Mouse (Mus musculus) telencephalon, adult 2 months (tissue): Measurements from ENCODE around the gene Vezt.

ENCODE experiments used
- DNase-seq: peaks from one replicate; pipeline ENCODE4 v3.0.0-alpha.2; 2011; ENCODE audit warnings: low read depth, low spot score

Gene Vezt

DNA sequence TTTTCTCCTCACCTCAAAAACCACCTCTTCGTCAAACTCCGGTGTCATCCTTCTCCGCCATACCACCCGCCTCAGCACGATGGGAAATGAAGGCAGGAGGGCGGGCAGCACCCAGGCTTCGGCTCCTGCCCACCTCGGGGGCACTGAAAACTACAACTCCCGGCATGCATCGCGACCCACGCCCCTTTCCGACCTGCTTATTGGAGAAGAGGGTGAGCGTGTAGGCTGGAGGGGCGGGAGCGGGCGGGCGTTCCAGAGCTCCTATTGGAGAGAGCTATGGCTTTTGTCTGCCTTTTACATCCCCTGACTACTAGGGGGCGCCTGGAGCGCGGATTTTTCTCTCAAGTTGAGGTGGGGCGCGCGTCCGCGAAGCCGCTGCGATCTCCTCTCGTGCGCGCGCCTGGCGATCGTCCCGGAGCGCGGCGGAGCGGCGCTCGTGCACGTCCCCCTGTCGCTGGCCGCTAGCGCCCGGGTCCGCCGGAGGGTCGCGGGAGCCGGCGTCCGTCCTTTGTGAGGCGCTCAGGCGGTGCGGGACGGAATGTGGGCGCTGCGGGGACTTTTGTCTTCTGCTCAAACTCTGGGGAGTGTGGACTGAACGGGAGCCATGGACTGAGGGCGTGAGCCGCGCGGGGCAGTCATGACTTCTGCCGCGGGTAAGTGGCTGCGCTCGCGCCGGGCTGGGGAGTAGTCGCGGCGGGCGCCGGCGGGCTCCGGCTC, at the start of gene Vezt, which contains the start of gene Fgd6:
Gene Vezt (minus strand): TSS at position 160 of the 717 bp plus-strand sequence.
Gene Fgd6 (plus strand): TSS at position 344 of the 717 bp plus-strand sequence.
- DNase-seq, result peak; percentile 99

GRCm38 (mm10) chr10:94082040-94082734, 46.6 kb upstream of the Vezt start:
- no peak for DNase-seq

DNA sequence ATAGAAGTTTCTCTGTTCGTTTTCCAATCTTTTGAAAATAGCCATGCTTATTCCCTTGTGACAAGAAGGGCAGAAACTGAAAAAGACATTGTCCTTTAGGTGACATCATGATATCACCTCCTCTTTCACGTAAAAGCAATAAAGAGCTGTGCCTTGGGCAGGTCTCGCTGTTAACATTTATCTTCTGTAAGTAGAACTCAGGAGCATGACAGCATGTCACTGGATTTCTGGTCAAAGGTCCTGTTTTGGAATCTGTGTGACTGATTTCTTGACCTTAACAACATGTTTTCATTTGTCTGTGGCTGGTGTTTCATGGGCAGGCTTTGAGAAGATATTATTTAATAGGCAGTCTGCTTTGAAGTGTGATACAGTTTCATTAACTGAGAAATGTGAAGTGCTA, 45.1 kb upstream of the Vezt start:
- DNase-seq, result no peak

GRCm38 (mm10) chr10:94076966-94077825, 41.6 kb upstream of the Vezt start:
- DNase-seq, result no peak

DNA sequence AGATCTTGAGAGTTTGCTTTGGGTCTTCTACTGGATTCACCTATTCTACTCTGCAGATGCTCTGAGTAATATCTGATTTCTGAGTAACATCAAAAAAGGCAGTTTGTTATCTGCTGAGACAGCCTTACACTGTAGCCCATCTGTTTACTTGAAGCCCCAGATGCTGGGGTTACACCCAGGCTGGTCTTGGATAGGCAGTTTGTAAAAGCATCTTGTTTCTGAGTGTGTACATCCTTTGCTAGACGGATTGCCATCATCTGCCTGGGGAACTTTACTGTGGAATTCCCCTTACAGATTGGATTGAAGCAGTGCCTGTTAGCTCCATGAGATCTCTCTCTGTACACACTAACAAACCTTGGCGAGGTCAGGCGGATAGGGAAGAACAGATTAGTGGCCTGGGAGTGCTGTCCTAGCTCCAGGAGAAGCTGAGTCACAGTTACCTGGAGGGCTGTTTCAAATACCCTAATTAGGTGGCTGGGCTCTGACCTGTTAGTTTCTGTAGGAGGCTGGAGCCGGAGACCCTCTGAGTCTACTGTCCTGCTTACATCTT, 37.4 kb upstream of the Vezt start:
- DNase-seq, result no peak

GRCm38 (mm10) chr10:94072261-94072915, 36.8 kb upstream of the Vezt start:
- DNase-seq, result no peak

DNA sequence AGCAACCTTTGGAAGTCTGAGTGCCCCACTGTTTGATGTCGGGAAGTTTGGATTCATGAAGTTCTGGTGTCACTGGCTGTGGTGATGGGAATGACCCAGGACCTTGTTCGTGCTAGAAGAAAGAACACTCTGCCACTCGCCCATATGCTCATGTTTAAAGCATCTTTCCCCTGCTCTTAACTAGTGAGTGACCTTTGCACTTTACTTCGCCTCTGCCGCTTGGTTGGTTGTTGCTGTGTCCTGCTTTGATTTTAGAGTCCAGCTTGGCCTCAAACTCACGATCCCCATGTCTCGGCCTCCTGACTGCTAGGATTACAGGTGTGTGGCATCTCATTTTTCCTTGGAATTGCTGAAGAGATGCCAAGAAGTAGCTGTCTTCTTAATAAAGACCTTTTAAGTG, 36.0 kb upstream of the Vezt start:
- no peak for DNase-seq

- DNase-seq, result no peak
Measured at GRCm38 (mm10) chr10:94068701-94069100, 33.1 kb upstream of the Vezt start.

DNA sequence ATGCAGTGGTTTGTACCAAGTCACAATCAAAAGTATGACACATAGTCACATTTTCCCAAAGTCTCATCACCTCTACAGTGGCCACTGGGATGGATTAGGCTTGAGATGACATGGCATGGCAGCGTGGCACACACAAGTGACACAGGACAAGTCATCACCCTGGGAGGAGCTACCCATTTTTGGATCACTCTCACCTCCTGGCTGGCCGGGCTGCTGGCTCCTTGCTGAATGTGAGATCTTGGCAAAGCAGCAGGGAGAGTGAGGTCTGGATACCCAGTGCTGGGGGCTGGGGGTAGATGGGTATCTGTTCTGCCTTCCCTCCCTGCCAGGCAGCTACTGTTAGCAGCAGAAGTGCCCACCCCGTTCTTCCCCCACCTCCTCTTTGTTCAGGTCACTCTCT, 31.3 kb upstream of the Vezt start:
- no peak for DNase-seq

DNA sequence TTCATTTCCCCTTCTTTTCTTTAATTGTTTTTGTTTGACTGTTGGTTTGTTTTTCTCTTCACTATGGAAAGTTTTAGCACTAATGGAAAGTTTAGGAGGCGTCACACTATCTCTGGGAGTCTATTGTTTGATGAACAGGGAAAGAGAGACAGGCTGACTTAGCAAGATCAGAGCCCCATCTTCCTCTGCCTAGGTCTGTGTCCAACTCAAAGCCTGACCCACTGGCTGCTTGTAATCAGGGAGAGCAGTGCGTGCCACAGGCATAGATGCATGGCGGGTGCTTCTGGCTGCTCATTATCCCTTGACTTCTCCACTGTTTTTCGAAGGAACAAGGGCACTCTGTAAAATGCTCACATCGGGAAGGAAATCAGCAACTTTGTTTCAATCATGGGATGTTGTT, 26.7 kb upstream of the Vezt start:
- no peak for DNase-seq

DNA sequence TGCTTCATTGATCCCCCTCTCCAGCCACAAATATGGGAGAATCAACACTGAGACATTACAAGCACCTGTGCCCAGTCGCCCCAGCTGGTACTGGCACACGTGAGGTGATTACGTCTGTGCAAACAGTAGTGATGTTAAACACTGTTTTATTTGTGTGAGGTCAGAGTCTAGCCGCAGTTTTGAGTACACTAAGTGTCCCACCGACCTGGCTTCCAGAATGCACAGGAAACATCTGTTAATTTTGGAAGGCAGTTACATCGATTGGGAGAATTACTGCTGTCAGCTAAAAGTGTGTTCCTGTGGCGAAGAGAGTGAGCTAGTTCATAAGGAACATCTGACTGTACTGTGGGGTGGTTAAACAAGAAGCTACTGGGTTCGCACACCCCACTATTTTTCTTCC, 24.6 kb upstream of the Vezt start:
- DNase-seq, result no peak

DNA sequence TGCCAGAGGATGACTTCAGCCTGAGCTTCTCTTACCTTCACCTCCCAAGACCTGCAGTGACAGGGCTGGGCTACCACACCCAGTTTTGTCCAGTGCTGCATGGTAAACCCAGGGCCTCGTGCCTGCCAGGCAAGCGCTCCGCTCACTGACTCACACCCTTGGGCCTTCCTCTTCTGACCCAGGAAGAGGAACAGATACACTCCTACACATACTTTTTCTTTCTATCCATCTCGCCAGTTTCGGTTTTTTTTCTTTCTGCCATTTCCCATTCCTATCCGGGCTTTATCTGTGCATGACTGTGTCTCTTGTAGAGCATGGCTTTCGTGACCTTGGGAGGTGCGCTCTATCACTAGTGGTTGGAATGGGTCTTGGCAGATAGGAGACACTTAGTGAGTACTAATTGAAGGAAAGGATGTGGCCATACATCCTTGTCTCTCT, 24.0 kb upstream of the Vezt start:
- no peak for DNase-seq

- DNase-seq, result no peak
Measured at GRCm38 (mm10) chr10:94056487-94056886, 20.9 kb upstream of the Vezt start.

DNA sequence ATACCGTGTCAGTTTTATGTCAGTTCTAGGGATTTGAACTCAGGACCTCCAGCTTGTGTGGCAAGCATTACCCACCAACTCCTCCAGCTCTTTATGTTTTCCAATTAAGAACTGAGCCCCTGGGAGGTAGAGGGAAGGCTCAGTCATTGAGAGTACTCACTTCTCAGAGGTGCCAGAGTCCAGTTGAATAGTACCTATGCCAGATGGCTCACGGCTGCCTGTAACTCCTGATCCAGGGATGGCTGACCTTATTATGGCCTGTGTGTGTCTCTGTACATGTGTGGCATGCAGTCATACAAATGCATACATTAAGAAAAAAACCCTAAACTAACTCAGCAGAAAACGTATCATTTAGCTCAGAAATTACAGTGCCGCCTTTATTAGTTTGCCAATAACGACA, 15.1 kb upstream of the Vezt start:
- no peak for DNase-seq

- no peak for DNase-seq
Measured at GRCm38 (mm10) chr10:94049121-94049520, 13.5 kb upstream of the Vezt start.

GRCm38 (mm10) chr10:94047845-94048559, 12.4 kb upstream of the Vezt start:
- DNase-seq, result no peak

- DNase-seq, result no peak
Measured at GRCm38 (mm10) chr10:94047024-94047423, 11.4 kb upstream of the Vezt start.

- DNase-seq, result no peak
Measured at GRCm38 (mm10) chr10:94045301-94045700, 9.7 kb upstream of the Vezt start.

DNA sequence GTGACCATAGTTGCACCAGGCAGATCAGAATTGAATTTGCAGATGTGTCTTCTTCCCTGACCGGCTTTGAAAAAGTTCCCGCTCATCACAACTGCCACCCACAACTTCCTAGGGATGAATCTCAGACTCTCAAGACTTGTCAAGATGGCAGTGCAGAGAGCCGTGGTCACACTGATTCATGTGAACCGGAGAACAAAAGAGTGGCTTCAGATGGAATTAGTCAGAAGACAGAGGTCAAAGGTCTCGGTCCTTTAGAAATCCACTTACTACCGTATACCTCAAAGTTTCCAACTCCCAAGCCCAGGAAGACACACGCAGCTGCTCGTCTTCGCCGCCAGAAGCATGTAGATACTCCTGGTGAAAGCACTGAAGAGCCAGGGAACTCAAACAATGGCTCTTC, 8.3 kb upstream of the Vezt start:
- DNase-seq, result no peak

DNA sequence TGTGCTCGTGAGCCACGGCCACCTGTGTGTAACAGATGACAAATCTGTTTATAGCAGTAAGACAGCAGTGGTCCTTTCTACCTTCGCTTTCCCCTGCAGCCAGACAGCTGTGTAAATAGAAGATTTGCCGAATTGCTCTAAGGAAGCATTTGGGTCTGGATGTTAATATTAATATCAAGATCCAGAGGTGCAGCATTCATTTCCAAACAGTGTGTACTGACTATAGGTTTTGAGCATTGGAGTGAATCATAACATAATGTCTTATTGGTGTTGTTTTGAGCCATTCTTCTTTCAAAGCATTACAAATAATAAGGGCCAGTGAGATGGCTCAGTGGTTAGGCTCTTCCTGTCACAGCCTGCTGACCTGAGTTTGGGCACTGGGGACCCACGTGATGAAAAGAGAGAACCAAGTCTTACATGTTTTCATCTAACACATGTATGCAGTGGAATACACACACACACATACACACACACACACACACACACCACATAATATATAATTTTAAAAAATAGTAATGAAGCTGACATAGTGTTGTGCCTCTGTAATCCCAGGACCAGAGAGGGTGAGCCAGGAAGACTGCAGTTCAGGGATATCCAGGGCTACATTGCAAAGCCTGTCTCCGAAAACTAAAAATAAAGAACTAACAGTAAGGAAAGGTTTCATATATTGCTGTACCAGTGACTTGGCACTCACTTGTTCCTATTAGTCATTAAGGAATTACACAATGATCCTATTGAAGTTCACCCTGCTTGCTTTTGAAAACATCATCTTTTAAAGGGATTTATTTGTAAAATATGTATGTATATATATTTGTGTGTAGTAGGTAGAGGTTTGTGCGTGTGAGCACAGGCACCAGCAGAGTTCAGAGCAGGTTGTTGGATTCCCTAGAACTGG, 3.0 kb upstream of the Vezt start:
- no peak for DNase-seq
